Mouse (Mus musculus) forebrain, embryonic 15.5 days (tissue): ENCODE measurements around the gene Lrrc59. TPM values are rescaled to one million over a fixed set of nuclear protein-coding genes. Genes with fewer than 3 reads are reported as not detected.
"Not testable (repeated sequence)": the region's sequence is repeated elsewhere in the genome, so short reads cannot be mapped to it uniquely, and the experiment has no call there.

ENCODE experiments used
- ATAC-seq: fragments of 200-750 bp; cut with Nextera tagmentation; replicated peaks from 2 replicates; pipeline ENCODE4 v1.8.0; 2017; ENCODE audit warnings: mild to moderate bottlenecking, moderate TSS enrichment, moderate library complexity
- H3K27ac ChIP-seq: fragments of 300-500 bp; sonication (generic); replicated peaks from 2 replicates; pipeline ENCODE4 v1.5.1; 2015; ENCODE audit warnings: mild to moderate bottlenecking, inconsistent platforms
- H3K27me3 ChIP-seq: fragments of 300-500 bp; sonication (generic); 2 replicates; pipeline ENCODE4 v1.6.1; 2015; ENCODE audit warnings: inconsistent platforms
- H3K36me3 ChIP-seq: fragments of 300-500 bp; sonication (generic); 2 replicates; pipeline ENCODE4 v1.6.1; 2015; ENCODE audit warnings: mild to moderate bottlenecking, inconsistent platforms
- H3K4me1 ChIP-seq: fragments of 300-500 bp; sonication (generic); 2 replicates; pipeline ENCODE4 v1.6.1; 2015; ENCODE audit warnings: inconsistent platforms
- H3K4me2 ChIP-seq: fragments of 300-500 bp; sonication (generic); replicated peaks from 2 replicates; pipeline ENCODE4 v1.6.1; 2015; ENCODE audit warnings: mild to moderate bottlenecking, inconsistent platforms
- H3K4me3 ChIP-seq: fragments of 300-500 bp; sonication (generic); 2 replicates; pipeline ENCODE4 v1.5.1; 2015; ENCODE audit warnings: mild to moderate bottlenecking, inconsistent platforms
- H3K9ac ChIP-seq: fragments of 300-500 bp; sonication (generic); replicated peaks from 2 replicates; pipeline ENCODE4 v1.6.1; 2015; ENCODE audit warnings: mild to moderate bottlenecking, inconsistent platforms
- H3K9me3 ChIP-seq: fragments of 300-500 bp; sonication (generic); 2 replicates; pipeline ENCODE4 v1.6.1; 2016; ENCODE audit warnings: inconsistent platforms
- WGBS: fragments of 180-500 bp; shearing (Covaris S2); methylation state at CpG from one replicate; pipeline ENCODE4 v1.1.7; 2015; ENCODE audit warnings: mixed read lengths; 5-methylcytosine and 5-hydroxymethylcytosine counted together
- polyA plus RNA-seq: library from polyadenylated mRNA; unstranded; fragments of >200 nt; fragmentation: Nextera tagmentation; extraction: Ambion mirVana; gene quantifications from 2 replicates; pipeline ENCODE4 v1.2.1, GENCODE M21; 2015

The Lrrc59 gene
- polyA plus RNA-seq, 1 experiment from 2014 or later: 160 TPM

GRCm38 (mm10) chr11:94644461-94645219, 15.1 kb downstream of the Lrrc59 start:
- no peaks in the 10 kb centered on the region for H3K27me3 ChIP-seq
- peaks cover 62% of the 10 kb centered on the region for H3K36me3 ChIP-seq
- no peak overlapping the region for H3K9ac ChIP-seq
- H3K27ac ChIP-seq: no peak overlapping the region
- WGBS: 87% methylated on average over 8 of the region's 8 CpGs
- no peaks in the 10 kb centered on the region for H3K9me3 ChIP-seq
- no peak for ATAC-seq
- H3K4me2 ChIP-seq: no peak overlapping the region
- H3K4me3 ChIP-seq: no peak overlapping the region
- H3K4me1 ChIP-seq: no peaks in the 10 kb centered on the region

- H3K27ac ChIP-seq: no peak overlapping the region
- WGBS: 96% methylated on average over 4 of the region's 4 CpGs
- no peaks in the 10 kb centered on the region for H3K4me1 ChIP-seq
- no peak overlapping the region for H3K9ac ChIP-seq
- H3K27me3 ChIP-seq: no peaks in the 10 kb centered on the region
- no peak overlapping the region for H3K4me3 ChIP-seq
- H3K9me3 ChIP-seq: no peaks in the 10 kb centered on the region
- H3K36me3 ChIP-seq: peaks cover 47% of the 10 kb centered on the region
- H3K4me2 ChIP-seq: no peak overlapping the region
- ATAC-seq: no peak
These were observed 16.9 kb downstream of the Lrrc59 start for GRCm38 (mm10) chr11:94646457-94646856.

- not testable (repeated sequence) for H3K4me2 ChIP-seq, H3K4me3 ChIP-seq, H3K9ac ChIP-seq, H3K27me3 ChIP-seq, H3K9me3 ChIP-seq, ATAC-seq, H3K27ac ChIP-seq
- 94% methylated on average over 7 of the region's 7 CpGs for WGBS
- H3K4me1 ChIP-seq: peaks cover 17% of the 10 kb centered on the region
- peaks cover 14% of the 10 kb centered on the region for H3K36me3 ChIP-seq
These were observed 21.7 kb downstream of the Lrrc59 start for GRCm38 (mm10) chr11:94651241-94651640.

GRCm38 (mm10) chr11:94652973-94653372, 23.4 kb downstream of the Lrrc59 start:
- Histone ChIP-seq H3K27me3 (no peaks in the 10 kb centered on the region), H3K9me3 (no peaks in the 10 kb centered on the region), H3K9ac (no peak overlapping the region), H3K27ac (no peak overlapping the region), H3K4me3 (peak overlapping the region; percentile 80), H3K4me2 (peak overlapping the region; percentile 77), H3K36me3 (peaks cover 10% of the 10 kb centered on the region; the same call in 1 of the 2 replicates), H3K4me1 (peaks cover 17% of the 10 kb centered on the region)
- WGBS: 55% methylated on average over 8 of the region's 8 CpGs
- no peak for ATAC-seq

GRCm38 (mm10) chr11:94653663-94654436, 24.3 kb downstream of the Lrrc59 start, which contains the start of the genes Mrpl27 and Eme1:
Mrpl27 (plus strand) TSS chr11:94653767.
Eme1 (minus strand) TSS chr11:94653964.
- 1% methylated on average over 32 of the region's 32 CpGs for WGBS
- Histone ChIP-seq H3K36me3 (peaks cover 17% of the 10 kb centered on the region; the same call in 1 of the 2 replicates), H3K4me1 (peaks cover 17% of the 10 kb centered on the region), H3K9me3 (no peaks in the 10 kb centered on the region), H3K4me2 (peak within 1 kb of the TSS; percentile 77), H3K27me3 (no peaks in the 10 kb centered on the region), H3K9ac (peak within 1 kb of the TSS; percentile 72), H3K27ac (peak within 1 kb of the TSS; percentile 96), H3K4me3 (peak within 1 kb of the TSS; percentile 80)
- ATAC-seq: peak; percentile 95

DNA sequence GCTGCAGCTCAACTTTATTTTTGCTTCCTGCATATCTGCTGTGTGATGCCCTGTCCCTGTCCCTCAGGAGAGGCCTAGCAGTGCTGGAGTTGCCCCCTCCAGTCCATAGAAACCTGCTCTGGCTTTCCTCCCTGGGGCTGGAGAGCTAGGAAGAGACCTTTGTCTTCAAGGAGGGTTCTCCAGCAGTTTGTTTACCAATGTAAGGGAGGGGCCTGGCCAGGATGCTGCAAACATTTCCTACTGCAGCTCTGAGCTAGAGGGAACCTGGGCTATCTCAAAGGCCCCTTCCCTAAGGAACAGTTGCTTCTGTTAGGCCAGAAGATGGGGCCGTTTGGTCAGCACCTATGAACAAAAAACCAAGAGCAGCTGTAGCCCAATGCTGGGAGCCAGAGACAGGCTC, 31.8 kb downstream of the Lrrc59 start:
- Histone ChIP-seq H3K4me3 (no peak overlapping the region), H3K4me1 (no peaks in the 10 kb centered on the region), H3K27ac (no peak overlapping the region), H3K9me3 (no peaks in the 10 kb centered on the region), H3K9ac (no peak overlapping the region), H3K4me2 (no peak overlapping the region), H3K27me3 (no peaks in the 10 kb centered on the region), H3K36me3 (peaks cover 44% of the 10 kb centered on the region)
- no peak for ATAC-seq
- 68% methylated on average over 1 of the region's 1 CpGs for WGBS

DNA sequence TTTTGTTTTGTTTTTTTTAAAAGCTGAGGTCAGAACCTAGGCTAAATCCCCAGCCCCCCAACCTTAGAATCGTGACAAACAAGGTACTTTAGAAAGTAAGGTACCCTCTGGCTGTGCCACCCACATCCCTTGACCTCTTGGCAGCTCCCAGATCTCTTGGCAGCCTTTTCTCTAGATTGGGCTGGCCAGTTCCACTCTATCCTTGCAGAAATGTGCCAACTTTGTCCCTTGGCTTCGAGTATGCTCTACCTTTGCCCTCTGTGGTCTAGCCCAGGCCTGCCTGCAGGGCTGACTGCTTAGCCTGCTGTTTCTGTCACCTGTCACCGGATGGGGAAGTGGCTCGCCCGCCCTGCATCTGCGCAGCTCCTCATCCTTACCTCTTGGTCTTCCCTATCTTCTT, 35.7 kb downstream of the Lrrc59 start:
- Histone ChIP-seq H3K27me3 (no peaks in the 10 kb centered on the region), H3K4me2 (no peak overlapping the region), H3K9me3 (no peaks in the 10 kb centered on the region), H3K4me1 (no peaks in the 10 kb centered on the region), H3K4me3 (no peak overlapping the region), H3K27ac (no peak overlapping the region), H3K36me3 (peaks cover 58% of the 10 kb centered on the region), H3K9ac (no peak overlapping the region)
- 90% methylated on average over 6 of the region's 6 CpGs for WGBS
- no peak for ATAC-seq

- no peak overlapping the region for H3K4me3 ChIP-seq
- H3K4me1 ChIP-seq: peaks cover 26% of the 10 kb centered on the region
- no peaks in the 10 kb centered on the region for H3K27me3 ChIP-seq
- H3K4me2 ChIP-seq: no peak overlapping the region
- H3K27ac ChIP-seq: no peak overlapping the region
- H3K36me3 ChIP-seq: peaks cover 3% of the 10 kb centered on the region; the same call in 1 of the 2 replicates
- ATAC-seq: no peak
- no peak overlapping the region for H3K9ac ChIP-seq
- 84% methylated on average over 5 of the region's 5 CpGs for WGBS
- no peaks in the 10 kb centered on the region for H3K9me3 ChIP-seq
These were observed 45.4 kb downstream of the Lrrc59 start for GRCm38 (mm10) chr11:94674984-94675383.

DNA sequence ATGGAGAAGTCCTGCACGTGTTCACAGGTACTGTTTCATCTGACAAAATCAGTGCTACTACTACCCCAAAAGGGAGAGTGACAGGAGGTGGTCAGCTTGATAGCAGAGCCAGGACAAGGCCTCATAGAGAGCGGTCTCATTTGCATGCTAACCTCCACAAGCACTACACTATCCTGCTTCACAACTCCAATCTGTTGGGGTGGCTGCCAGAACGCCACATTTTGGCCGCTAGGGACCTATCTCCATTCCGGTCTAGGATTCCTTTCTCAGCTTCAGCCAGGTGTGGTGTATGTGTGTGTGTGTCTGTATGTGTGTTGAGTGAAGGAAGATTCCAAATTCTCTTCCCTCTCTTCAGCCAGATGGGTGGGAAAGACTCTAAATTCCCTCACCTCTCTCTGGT, 45.9 kb downstream of the Lrrc59 start:
- 78% methylated on average over 5 of the region's 5 CpGs for WGBS
- Histone ChIP-seq H3K27me3 (no peaks in the 10 kb centered on the region), H3K27ac (no peak overlapping the region), H3K4me2 (no peak overlapping the region), H3K9ac (no peak overlapping the region), H3K4me3 (no peak overlapping the region), H3K4me1 (peaks cover 26% of the 10 kb centered on the region), H3K36me3 (no peaks in the 10 kb centered on the region), H3K9me3 (no peaks in the 10 kb centered on the region)
- no peak for ATAC-seq

DNA sequence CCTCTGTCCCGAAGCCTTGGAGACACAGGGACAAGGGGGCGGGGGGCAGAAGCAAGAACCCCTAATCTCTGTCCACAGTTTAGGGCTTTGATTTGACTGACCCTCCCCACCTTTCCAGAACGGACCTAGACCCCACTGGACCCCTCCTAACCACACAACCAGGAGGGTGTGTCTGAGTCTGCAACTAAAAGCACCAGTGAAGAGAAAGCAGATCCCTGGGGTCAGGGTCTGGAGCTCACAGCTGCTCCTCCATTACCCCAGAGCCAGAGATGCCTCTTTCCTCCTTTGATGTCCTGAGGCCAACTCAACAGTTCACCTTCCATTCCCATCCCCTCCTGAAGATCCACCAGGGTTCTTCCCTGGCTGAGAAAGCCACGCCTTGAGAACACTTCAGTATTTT, 46.7 kb downstream of the Lrrc59 start:
- H3K27ac ChIP-seq: no peak overlapping the region
- peak overlapping the region; percentile 83 for H3K9ac ChIP-seq
- H3K9me3 ChIP-seq: no peaks in the 10 kb centered on the region
- no peaks in the 10 kb centered on the region for H3K36me3 ChIP-seq
- H3K4me1 ChIP-seq: peaks cover 26% of the 10 kb centered on the region
- WGBS: 41% methylated on average over 4 of the region's 4 CpGs
- ATAC-seq: no peak
- H3K27me3 ChIP-seq: no peaks in the 10 kb centered on the region
- H3K4me3 ChIP-seq: peak overlapping the region; percentile 69
- peak overlapping the region; percentile 84 for H3K4me2 ChIP-seq

DNA sequence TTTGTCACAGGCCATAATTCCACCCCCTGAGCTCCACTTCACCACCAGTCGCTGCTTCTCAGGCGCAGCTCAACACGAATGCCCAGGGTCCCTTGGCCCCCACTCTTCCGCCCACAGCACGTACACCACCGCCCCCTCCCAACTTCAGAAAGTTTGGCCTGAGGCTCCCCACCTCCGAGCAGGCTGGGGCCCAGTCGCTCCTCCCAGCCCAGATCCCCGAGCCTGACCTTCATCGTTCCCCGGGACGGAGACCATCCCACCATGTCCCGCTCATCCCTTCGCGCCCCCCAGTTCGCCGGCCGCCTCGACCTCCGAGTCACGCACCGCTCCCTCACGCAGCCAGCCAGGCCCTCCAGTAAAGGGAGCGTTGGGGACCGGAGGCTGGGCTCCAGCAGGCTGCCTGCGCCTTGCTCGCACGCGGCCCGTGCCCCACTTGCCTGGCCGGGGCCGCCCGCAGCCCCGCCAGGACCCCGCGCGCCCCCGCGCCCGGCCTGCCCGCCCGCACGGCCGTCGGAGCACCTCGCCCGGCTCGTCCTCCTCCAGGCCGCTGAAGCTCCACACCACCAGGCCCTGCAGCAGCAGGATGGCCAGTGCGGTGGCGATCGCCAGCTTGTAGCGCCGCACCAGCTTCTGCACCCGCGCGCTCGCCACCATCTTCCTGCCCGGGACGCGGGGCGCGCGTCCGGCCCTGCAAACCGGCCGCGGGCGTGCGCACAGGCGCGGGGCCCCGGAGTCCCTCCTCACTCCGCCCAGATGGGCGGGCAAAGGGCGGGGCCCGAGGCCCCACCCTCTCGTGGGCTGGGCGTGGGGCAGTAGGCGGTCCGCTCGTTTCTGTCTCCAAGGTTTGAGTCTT, 47.4 kb downstream of the Lrrc59 start, which contains the start of gene Xylt2:
Gene Xylt2, minus strand, starts transcription at position 762 of the 853 bp plus-strand sequence.
- Histone ChIP-seq H3K9me3 (no peaks in the 10 kb centered on the region), H3K4me2 (peak within 1 kb of the TSS; percentile 84), H3K27ac (peak within 1 kb of the TSS; percentile 84), H3K4me1 (peaks cover 26% of the 10 kb centered on the region), H3K36me3 (no peaks in the 10 kb centered on the region), H3K27me3 (no peaks in the 10 kb centered on the region), H3K9ac (peak within 1 kb of the TSS; percentile 83), H3K4me3 (peak within 1 kb of the TSS; percentile 69)
- WGBS: under 1% methylated on average over 77 of the region's 82 CpGs
- peak; percentile 96 for ATAC-seq
